Mouse (Mus musculus) liver, embryonic 14.5 days (tissue): ENCODE measurements around the gene Ak5. TPM values are rescaled to one million over a fixed set of nuclear protein-coding genes. Genes with fewer than 3 reads are reported as not detected.

Experiments used
- ATAC-seq: fragments of 200-750 bp; cut with Nextera tagmentation; 2 replicates; pipeline ENCODE4 v1.8.0; 2017; ENCODE audit warnings: moderate number of reproducible peaks, mild to moderate bottlenecking, moderate library complexity; ENCODE audit not compliant: insufficient read depth
- DNase-seq, 3 experiments: peaks; one replicate each; pipeline ENCODE4 v3.0.0-alpha.2; 2012 to 2013; ENCODE audit warnings: low read depth in 3 of 3, low spot score in 3 of 3
- H3K27ac ChIP-seq: fragments of 300-500 bp; sonication (generic); 2 replicates; pipeline ENCODE4 v1.5.1; 2014; ENCODE audit warnings: moderate library complexity, mild to moderate bottlenecking, control low read depth, inconsistent platforms
- H3K27me3 ChIP-seq: fragments of 300-500 bp; sonication (generic); 2 replicates; pipeline ENCODE4 v1.6.1; 2014; ENCODE audit warnings: mild to moderate bottlenecking, low read length, moderate library complexity; ENCODE audit not compliant: control insufficient read depth, insufficient read depth
- H3K36me3 ChIP-seq: fragments of 300-500 bp; sonication (generic); replicated peaks from 2 replicates; pipeline ENCODE4 v1.6.1; 2014; ENCODE audit warnings: low read depth; ENCODE audit not compliant: control insufficient read depth, insufficient read depth
- H3K4me1 ChIP-seq, 2 experiments: fragments of 200-500 bp in 1 of 2; fragments of 300-500 bp in 1 of 2; sonication (generic) in 1 of 2; replicated peaks; 2 replicates each; pipeline ENCODE4 v1.6.1; 2012 to 2014; ENCODE audit warnings: antibody characterized with exemption in 1 of 2, inconsistent platforms in 1 of 2, low read length in 1 of 2; ENCODE audit not compliant: control insufficient read depth in 2 of 2, insufficient read depth in 2 of 2
- H3K4me2 ChIP-seq: fragments of 300-500 bp; sonication (generic); 2 replicates; pipeline ENCODE4 v1.6.1; 2014; ENCODE audit warnings: low read depth, mild to moderate bottlenecking, control low read depth, moderate library complexity
- H3K4me3 ChIP-seq, 2 experiments: fragments of 200-500 bp in 1 of 2; fragments of 300-500 bp in 1 of 2; sonication (generic) in 1 of 2; 2 replicates each; pipeline ENCODE4 v1.5.1; 2012 to 2014; ENCODE audit warnings: low read depth in 2 of 2, low read length in 2 of 2, mild to moderate bottlenecking in 2 of 2, control low read depth in 1 of 2, inconsistent platforms in 1 of 2, moderate library complexity in 1 of 2; ENCODE audit not compliant: insufficient read depth in 1 of 2
- H3K9ac ChIP-seq: fragments of 300-500 bp; sonication (generic); replicated peaks from 2 replicates; pipeline ENCODE4 v1.6.1; 2014; ENCODE audit warnings: mild to moderate bottlenecking, control low read depth, moderate library complexity
- H3K9me3 ChIP-seq: fragments of 300-500 bp; sonication (generic); 2 replicates; pipeline ENCODE4 v1.6.1; 2016; ENCODE audit warnings: low read length, mixed read lengths; ENCODE audit not compliant: control insufficient read depth
- CTCF ChIP-seq: IDR thresholded peaks from 2 replicates; pipeline ENCODE4 v1.5.1; 2016; ENCODE audit warnings: antibody characterized with exemption, low read depth, control low read depth
- EP300 ChIP-seq: IDR thresholded peaks from 2 replicates; pipeline ENCODE4 v1.6.1; 2016; ENCODE audit warnings: antibody characterized with exemption, low read depth
- WGBS: fragments of 180-500 bp; shearing (Covaris S2); extraction: QIAGEN DNeasy Blood & Tissue Kit; methylation state at CpG from one replicate; pipeline ENCODE4 v1.1.7; 2014; ENCODE audit not compliant: insufficient replicate concordance; 5-methylcytosine and 5-hydroxymethylcytosine counted together
- polyA plus RNA-seq, 2 experiments: library from polyadenylated mRNA; depleted of rRNA in 1 of 2; stranded (reverse) in 1 of 2; unstranded in 1 of 2; fragments of >200 nt; fragmentation: Nextera tagmentation in 1 of 2; extraction: Ambion mirVana in 1 of 2; gene quantifications; 2 replicates each; pipeline versions ENCODE4 v1.2.1 to v1.2.3; 2012 to 2014

Ak5 gene
- polyA plus RNA-seq, 2 experiments: 0.08 to 0.18 TPM

DNA sequence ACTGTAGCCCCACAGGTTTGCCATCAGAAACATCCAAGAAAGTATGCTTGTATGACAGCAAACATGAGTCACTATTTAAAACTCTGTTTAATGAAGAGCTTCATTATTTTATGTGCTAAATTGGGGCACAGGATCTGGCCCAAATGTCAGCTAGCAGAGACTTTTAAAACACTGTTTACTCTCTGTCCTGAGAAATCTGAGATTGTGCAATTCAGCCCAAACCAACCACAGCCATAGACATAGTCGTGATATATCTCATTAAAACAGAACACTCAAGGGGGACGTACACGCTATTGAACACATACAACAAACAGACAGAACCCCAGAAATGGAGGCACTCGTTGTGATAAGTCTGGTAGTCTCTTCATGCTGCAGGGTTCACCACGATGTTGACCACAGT, 177.7 kb downstream of the Ak5 start:
- ATAC-seq: no peak
- no peak overlapping the region for H3K4me2 ChIP-seq

DNA sequence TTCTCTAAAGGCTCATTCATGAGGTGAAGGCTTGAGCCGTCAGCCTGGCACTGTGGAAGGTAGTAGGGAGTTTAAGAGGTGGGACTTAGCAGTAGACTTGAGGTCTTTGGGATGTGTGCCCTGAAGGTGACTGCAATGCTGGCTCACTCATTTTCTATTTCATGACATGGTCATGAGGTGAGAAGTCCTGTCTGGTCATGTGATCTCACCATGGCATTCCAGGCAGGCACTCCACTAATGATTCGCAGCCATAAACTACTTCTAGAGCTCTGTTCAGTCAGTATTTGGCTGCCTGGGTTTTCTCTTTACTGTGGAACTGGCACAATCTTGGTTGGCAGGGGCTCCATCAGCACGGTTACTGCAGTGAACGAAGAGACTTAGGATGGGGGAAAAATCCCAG, 179.2 kb downstream of the Ak5 start:
- WGBS: 66% methylated on average over 4 of the region's 4 CpGs
- ATAC-seq (no peak), DNase-seq (no peak)
- Histone ChIP-seq H3K4me1 (no peaks in the 10 kb centered on the region), H3K9ac (no peak overlapping the region), H3K9me3 (no peaks in the 10 kb centered on the region), H3K27ac (no peak overlapping the region), H3K4me2 (no peak overlapping the region), H3K36me3 (no peaks in the 10 kb centered on the region), H3K4me3 (no peak overlapping the region), H3K27me3 (no peaks in the 10 kb centered on the region)
- TF ChIP-seq EP300: no peak
- TF ChIP-seq CTCF: no peak

More for the DNA sequence above, 177.7 kb downstream of the Ak5 start:
- Histone ChIP-seq H3K4me1 (no peaks in the 10 kb centered on the region), H3K9me3 (no peaks in the 10 kb centered on the region), H3K4me3 (no peak overlapping the region), H3K9ac (no peak overlapping the region), H3K27ac (no peak overlapping the region), H3K27me3 (no peaks in the 10 kb centered on the region), H3K36me3 (no peaks in the 10 kb centered on the region)
- DNase-seq: no peak
- TF ChIP-seq EP300: no peak
- no peak for TF ChIP-seq CTCF
- WGBS: 50% methylated on average over 5 of the region's 5 CpGs

DNA sequence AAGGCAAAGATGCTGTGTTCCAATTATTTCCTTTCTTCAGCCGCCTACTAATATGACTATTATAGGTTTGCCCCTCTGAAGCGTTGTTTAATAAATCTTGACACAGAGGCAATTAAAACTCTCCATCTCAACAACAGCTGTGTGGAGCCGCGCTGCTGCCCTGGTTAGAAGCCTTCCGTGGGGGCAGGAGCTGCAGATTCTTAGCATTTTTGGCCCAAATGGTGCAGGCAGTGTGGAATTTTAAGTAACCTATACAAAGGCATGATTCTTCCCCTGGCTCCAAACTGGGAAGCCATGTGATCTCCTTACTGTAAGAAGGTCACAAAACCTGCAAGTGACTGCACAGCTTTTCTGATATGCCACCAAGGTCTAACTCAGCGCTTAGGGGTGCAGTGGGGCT, 184.0 kb downstream of the Ak5 start:
- Histone ChIP-seq H3K4me1 (peaks cover 2% of the 10 kb centered on the region in 2 experiments; a peak in 3 of 4 replicates), H3K36me3 (no peaks in the 10 kb centered on the region), H3K4me2 (no peak overlapping the region), H3K9ac (no peak overlapping the region), H3K27me3 (no peaks in the 10 kb centered on the region), H3K27ac (no peak overlapping the region), H3K4me3 (no peak overlapping the region), H3K9me3 (no peaks in the 10 kb centered on the region)
- TF ChIP-seq CTCF (no peak), EP300 (no peak)
- 64% methylated on average over 6 of the region's 6 CpGs for WGBS
- DNase-seq: no peak
- ATAC-seq: no peak

DNA sequence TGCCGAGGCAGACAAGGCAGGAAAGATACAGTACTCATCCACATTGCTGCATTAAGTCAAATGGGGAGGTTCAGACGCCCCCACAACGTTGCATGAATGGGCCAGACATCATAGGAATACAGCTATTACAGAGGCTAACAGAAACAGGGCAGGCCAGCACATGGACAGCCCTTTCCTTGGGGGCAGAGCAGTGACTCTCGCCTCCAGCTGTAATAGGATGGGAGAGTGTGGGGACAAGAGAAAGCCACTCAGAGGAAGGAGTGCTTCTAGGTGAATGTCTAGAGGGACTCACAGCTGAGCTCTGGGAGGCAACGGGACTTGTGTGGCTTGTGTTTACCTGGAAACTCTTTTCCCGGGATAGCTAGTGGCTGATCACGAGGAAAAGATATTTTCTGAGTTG, 184.4 kb downstream of the Ak5 start:
- Histone ChIP-seq H3K36me3 (no peaks in the 10 kb centered on the region), H3K27me3 (no peaks in the 10 kb centered on the region), H3K4me1 (peaks cover 3% of the 10 kb centered on the region in 2 experiments; a peak in 3 of 4 replicates), H3K9ac (no peak overlapping the region), H3K4me2 (no peak overlapping the region), H3K27ac (no peak overlapping the region), H3K4me3 (no peak overlapping the region), H3K9me3 (no peaks in the 10 kb centered on the region)
- TF ChIP-seq EP300 (no peak), CTCF (no peak)
- ATAC-seq (no peak), DNase-seq (no peak)
- 47% methylated on average over 7 of the region's 7 CpGs for WGBS

DNA sequence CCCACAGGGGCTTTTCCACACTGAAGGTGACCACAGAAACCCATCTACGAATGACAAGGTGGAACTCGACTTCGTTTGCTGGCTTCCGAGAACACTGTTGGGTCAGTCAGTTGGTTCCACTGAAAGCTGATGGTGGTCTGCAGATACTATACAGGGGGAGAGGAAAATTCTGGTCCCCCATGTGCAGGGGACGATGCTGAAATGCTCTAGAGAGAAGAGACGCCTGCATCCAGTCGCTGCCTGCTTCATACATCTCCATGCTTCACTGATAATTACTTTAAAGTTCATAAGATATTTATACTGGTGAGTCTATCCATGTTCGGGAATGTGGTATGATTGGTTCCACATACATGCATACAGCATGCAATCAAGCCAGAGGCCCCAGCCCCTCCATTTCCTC, 186.0 kb downstream of the Ak5 start:
- no peaks in the 10 kb centered on the region for H3K9me3 ChIP-seq
- no peak overlapping the region for H3K27ac ChIP-seq
- TF ChIP-seq CTCF (no peak), EP300 (no peak)
- no peak overlapping the region for H3K9ac ChIP-seq
- no peaks in the 10 kb centered on the region for H3K27me3 ChIP-seq
- H3K4me2 ChIP-seq: no peak overlapping the region
- no peaks in the 10 kb centered on the region for H3K36me3 ChIP-seq
- peaks cover 5 to 10% of the 10 kb centered on the region in 2 experiments for H3K4me1 ChIP-seq
- no peak for DNase-seq
- no peak for ATAC-seq
- 69% methylated on average over 8 of the region's 8 CpGs for WGBS
- H3K4me3 ChIP-seq: no peak overlapping the region
